Comparison of ENCODE assay signal across 8 mouse cellular contexts in the genomic region with DNA sequence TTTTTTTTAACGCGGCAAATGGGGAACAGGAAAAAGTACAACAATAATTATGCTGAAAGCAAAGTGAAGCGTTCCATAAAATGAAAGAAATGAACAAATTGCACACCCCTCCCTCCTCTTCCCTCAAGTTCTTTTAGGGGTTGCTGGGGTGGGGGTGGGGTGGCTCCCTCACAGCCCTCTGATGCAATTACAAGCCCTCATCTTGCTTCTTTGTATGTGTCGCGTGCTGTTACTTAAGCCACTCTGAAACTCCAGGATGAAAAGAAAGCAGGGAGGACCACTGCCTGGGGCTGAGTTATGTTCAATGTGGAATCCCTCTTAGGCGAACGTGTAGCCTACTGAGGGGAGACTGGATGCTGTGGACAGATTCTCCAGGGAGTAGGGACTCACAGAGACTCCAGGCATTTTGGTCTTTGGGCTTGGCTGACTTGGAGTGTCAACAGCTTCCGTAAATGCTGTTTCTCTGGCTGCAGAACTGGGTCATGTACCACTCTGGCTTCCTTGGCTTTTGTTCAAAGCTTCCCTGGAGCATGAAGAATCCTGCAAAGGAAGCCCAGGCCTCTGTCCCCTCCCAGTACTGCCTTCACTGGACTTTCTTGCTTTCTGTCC.
DNase-seq lines count a peak whose midpoint lies in the region; ATAC-seq lines count a peak whose summit lies in the region.

No protein-coding gene starts in this region.

- no peak overlapping the region for H3K4me3 ChIP-seq in heart, embryonic 10.5 days
- H3K4me3 ChIP-seq in midbrain, embryonic 13.5 days (replicated peaks), result no peak overlapping the region

- peak overlapping the region; percentile 26 for H3K4me2 ChIP-seq in midbrain, embryonic 13.5 days (replicated peaks)

- no peaks in the 10 kb centered on the region for H3K9me3 ChIP-seq in heart, embryonic 10.5 days
- no peaks in the 10 kb centered on the region for H3K9me3 ChIP-seq in midbrain, embryonic 13.5 days

- H3K4me1 ChIP-seq in heart, embryonic 10.5 days, result no peaks in the 10 kb centered on the region
- H3K4me1 ChIP-seq in midbrain, embryonic 13.5 days (replicated peaks), result peaks cover 52% of the 10 kb centered on the region

- 0 out of 2 replicates have a peak overlapping the region, but pooled peaks have one; percentile 13 for H3K27ac ChIP-seq in heart, embryonic 10.5 days
- H3K27ac ChIP-seq in midbrain, embryonic 13.5 days, result peak overlapping the region; percentile 52

- H3K36me3 ChIP-seq in heart, embryonic 10.5 days, result no peaks in the 10 kb centered on the region
- H3K36me3 ChIP-seq in midbrain, embryonic 13.5 days, result no peaks in the 10 kb centered on the region

- 68% methylated on average over 8 of the region's 8 CpGs for WGBS in heart, embryonic 10.5 days
- 16% methylated on average over 8 of the region's 8 CpGs for WGBS in midbrain, embryonic 13.5 days

- ATAC-seq in midbrain, embryonic 13.5 days, result peak; percentile 71

- H3K9ac ChIP-seq in midbrain, embryonic 13.5 days (replicated peaks), result 0 out of 2 replicates have a peak overlapping the region, but pooled peaks have one; percentile 11

- H3K27me3 ChIP-seq in heart, embryonic 10.5 days (ENCODE audit: insufficient read depth, poor library complexity, severe bottlenecking), result peaks cover 57% of the 10 kb centered on the region
- H3K27me3 ChIP-seq in midbrain, embryonic 13.5 days, result peaks cover 9% of the 10 kb centered on the region; the same call in 1 of the 2 replicates

- no peak for DNase-seq in heart, embryonic 10.5 days (ENCODE audit: low spot score)
- no peak for DNase-seq in heart, adult 11 months
- peak; percentile 87 for DNase-seq in cerebellum, adult 9-11 months
- DNase-seq in frontal cortex, postnatal 36 days (ENCODE audit: low spot score in 2 of 2), result peak; percentile 31 to 47
- DNase-seq in gastrocnemius, postnatal 25 days, result no peak
- DNase-seq in adrenal gland, adult 2 months, result no peak
- no peak for DNase-seq in adrenal gland, postnatal 25 days

Comparison
In these comparisons a context has a peak if more than half of its experiments do, and no peak if none do; other contexts are left out.
1. DNase-seq: peak in cerebellum, adult 9-11 months (single experiment) and frontal cortex, postnatal 36 days (2 of 2); none in heart, embryonic 10.5 days (single experiment), heart, adult 11 months (single experiment), gastrocnemius, postnatal 25 days (single experiment), adrenal gland, adult 2 months (single experiment) and adrenal gland, postnatal 25 days (single experiment).